Mouse (Mus musculus): ENCODE results near the gene Als2. TPM values are rescaled to one million over a fixed set of nuclear protein-coding genes. Genes with fewer than 3 reads are reported as not detected.

Als2 gene
- polyA plus RNA-seq, 1 experiment = 9.4 TPM

DNA sequence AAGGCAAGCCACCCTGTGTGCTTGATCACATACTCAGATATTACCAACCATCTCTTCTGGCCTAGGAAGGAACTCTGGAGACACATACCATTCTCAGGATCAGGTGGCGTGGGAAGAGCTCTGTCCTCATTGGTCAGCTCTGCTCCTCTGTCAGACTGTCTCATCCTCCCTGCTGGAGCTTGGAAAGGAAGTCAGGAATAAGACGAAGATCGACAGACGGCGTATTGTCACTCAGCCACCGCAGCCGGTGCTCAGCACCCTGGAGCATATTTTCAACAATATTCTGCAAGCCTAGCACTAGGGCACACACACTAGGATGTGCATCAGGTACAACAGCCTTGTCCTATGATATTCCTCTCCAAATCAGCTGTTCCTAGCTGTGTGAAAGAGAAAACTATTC, 78.5 kb downstream of the Als2 start:
- Histone ChIP-seq H3K79me2 (ENCODE audit: control insufficient read depth, insufficient read depth) (no peaks in the 10 kb centered on the region), H3K79me3 (ENCODE audit: low read depth) (no peaks in the 10 kb centered on the region), H3K36me3 (ENCODE audit: control insufficient read depth, insufficient read depth) (peaks cover 3% of the 10 kb centered on the region), H3K27me3 (ENCODE audit: control insufficient read depth, insufficient read depth, insufficient read length) (no peaks in the 10 kb centered on the region), H3ac (ENCODE audit: control insufficient read depth, insufficient read length, low read depth) (no peak overlapping the region), H3K4me3 (ENCODE audit: insufficient read depth, poor library complexity, severe bottlenecking) (no peak overlapping the region)
- TF ChIP-seq USF1 (IDR thresholded peaks at IDR 0.05; ENCODE audit: low read depth) (no peak), MYOD1 (IDR thresholded peaks at IDR 0.05; ENCODE audit: control insufficient read depth, insufficient read length, low read depth) (no peak), CEBPB (IDR thresholded peaks at IDR 0.05; ENCODE audit: low read depth) (no peak), CTCF (IDR thresholded peaks at IDR 0.05; ENCODE audit: control insufficient read depth, insufficient read depth, insufficient read length) (no peak), MYOG (IDR thresholded peaks at IDR 0.05; ENCODE audit: control insufficient read depth, extremely low read depth, insufficient read length) (no peak), MAX (IDR thresholded peaks at IDR 0.05) (no peak), FOSL1 (IDR thresholded peaks at IDR 0.05; ENCODE audit: insufficient read depth, low read length, poor library complexity, severe bottlenecking) (no peak)

DNA sequence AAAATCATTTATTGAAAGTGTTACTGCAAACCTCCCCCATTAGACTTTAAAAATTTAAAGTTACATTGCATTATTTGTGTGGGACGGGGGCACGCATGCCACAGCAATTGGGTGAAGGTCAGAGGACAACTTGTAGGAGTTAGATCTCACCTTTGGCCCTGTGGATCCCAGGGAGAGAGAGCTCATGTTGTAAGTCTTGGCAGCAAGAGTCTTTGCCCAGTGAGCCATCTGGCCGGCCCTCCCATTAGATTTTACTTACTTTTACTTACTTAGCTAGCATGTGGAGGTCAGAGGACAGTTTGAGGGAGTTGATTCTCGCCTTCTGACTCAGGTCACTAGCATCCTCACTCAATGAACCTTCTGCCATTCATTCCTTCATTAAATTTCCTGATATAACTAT, 79.2 kb downstream of the Als2 start:
- no peaks in the 10 kb centered on the region for H3K36me3 ChIP-seq (ENCODE audit: control insufficient read depth, insufficient read depth)
- no peaks in the 10 kb centered on the region for H3K27me3 ChIP-seq (ENCODE audit: control insufficient read depth, insufficient read depth, insufficient read length)
- TF ChIP-seq MYOD1 (IDR thresholded peaks at IDR 0.05; ENCODE audit: control insufficient read depth, insufficient read length, low read depth) = no peak
- H3K79me3 ChIP-seq (ENCODE audit: low read depth) = no peaks in the 10 kb centered on the region
- H3ac ChIP-seq (ENCODE audit: control insufficient read depth, insufficient read length, low read depth) = no peak overlapping the region
- H3K79me2 ChIP-seq (ENCODE audit: control insufficient read depth, insufficient read depth) = no peaks in the 10 kb centered on the region
- no peak overlapping the region for H3K4me3 ChIP-seq (ENCODE audit: insufficient read depth, poor library complexity, severe bottlenecking)

DNA sequence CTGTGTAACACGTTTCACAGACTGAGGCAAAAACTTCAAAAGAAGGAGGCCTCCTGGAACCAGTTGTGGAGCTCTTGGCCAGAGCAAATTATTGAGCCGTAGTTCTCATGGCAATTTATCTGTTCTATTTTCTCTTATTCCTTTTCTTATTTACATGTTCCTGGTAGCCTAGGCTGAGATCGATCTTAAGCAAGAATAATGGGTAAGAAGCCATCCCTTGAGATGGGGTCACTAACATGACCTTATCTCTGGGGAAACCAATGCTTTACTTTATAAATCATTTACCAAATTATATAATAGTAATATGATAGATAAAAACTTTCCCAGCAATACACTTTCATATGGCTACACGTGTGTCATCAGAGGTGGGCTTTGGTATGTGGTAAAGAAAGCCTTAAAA, 84.7 kb downstream of the Als2 start:
- H3ac ChIP-seq (ENCODE audit: control insufficient read depth, insufficient read length, low read depth) = no peak overlapping the region
- H3K27me3 ChIP-seq (ENCODE audit: control insufficient read depth, insufficient read depth, insufficient read length) = no peaks in the 10 kb centered on the region
- H3K4me3 ChIP-seq (ENCODE audit: insufficient read depth, poor library complexity, severe bottlenecking) = no peak overlapping the region
- no peaks in the 10 kb centered on the region for H3K79me3 ChIP-seq (ENCODE audit: low read depth)
- TF ChIP-seq CEBPB (IDR thresholded peaks at IDR 0.05; ENCODE audit: low read depth) = no peak
- TF ChIP-seq MYOG (IDR thresholded peaks at IDR 0.05; ENCODE audit: control insufficient read depth, extremely low read depth, insufficient read length) = no peak
- no peak for TF ChIP-seq USF1 (IDR thresholded peaks at IDR 0.05; ENCODE audit: low read depth)
- no peak for TF ChIP-seq CTCF (IDR thresholded peaks at IDR 0.05; ENCODE audit: control insufficient read depth, insufficient read depth, insufficient read length)
- no peak for TF ChIP-seq FOSL1 (IDR thresholded peaks at IDR 0.05; ENCODE audit: insufficient read depth, low read length, poor library complexity, severe bottlenecking)
- no peak for TF ChIP-seq MYOD1 (IDR thresholded peaks at IDR 0.05; ENCODE audit: control insufficient read depth, insufficient read length, low read depth)
- TF ChIP-seq MAX (IDR thresholded peaks at IDR 0.05) = no peak
- H3K79me2 ChIP-seq (ENCODE audit: control insufficient read depth, insufficient read depth) = no peaks in the 10 kb centered on the region
- H3K36me3 ChIP-seq (ENCODE audit: control insufficient read depth, insufficient read depth) = no peaks in the 10 kb centered on the region

DNA sequence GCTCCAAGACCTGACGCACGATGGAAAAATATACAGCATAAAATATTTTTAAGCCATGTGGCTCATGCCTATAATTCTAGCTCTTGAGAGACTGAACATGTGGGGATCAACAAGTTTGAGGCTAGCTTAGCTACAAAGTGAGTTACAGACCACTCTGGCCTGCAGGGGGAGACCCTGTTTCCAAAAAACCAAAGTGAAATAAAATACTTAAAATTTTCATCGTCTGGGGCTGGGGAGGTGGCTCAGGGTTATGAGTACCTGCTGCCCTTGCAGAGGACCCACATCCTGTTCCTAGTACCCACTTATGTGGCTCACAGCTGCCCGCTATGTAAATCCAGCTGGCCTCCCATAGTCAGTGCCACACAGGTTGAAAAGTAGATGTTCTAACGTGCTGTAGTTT, 86.5 kb downstream of the Als2 start:
- Histone ChIP-seq H3ac (ENCODE audit: control insufficient read depth, insufficient read length, low read depth) (no peak overlapping the region), H3K36me3 (ENCODE audit: control insufficient read depth, insufficient read depth) (no peaks in the 10 kb centered on the region), H3K27me3 (ENCODE audit: control insufficient read depth, insufficient read depth, insufficient read length) (no peaks in the 10 kb centered on the region), H3K4me3 (ENCODE audit: insufficient read depth, poor library complexity, severe bottlenecking) (no peak overlapping the region), H3K79me3 (ENCODE audit: low read depth) (no peaks in the 10 kb centered on the region), H3K79me2 (ENCODE audit: control insufficient read depth, insufficient read depth) (no peaks in the 10 kb centered on the region)
- TF ChIP-seq FOSL1 (IDR thresholded peaks at IDR 0.05; ENCODE audit: insufficient read depth, low read length, poor library complexity, severe bottlenecking) (no peak), MAX (IDR thresholded peaks at IDR 0.05) (no peak), USF1 (IDR thresholded peaks at IDR 0.05; ENCODE audit: low read depth) (no peak), MYOD1 (IDR thresholded peaks at IDR 0.05; ENCODE audit: control insufficient read depth, insufficient read length, low read depth) (no peak), CEBPB (IDR thresholded peaks at IDR 0.05; ENCODE audit: low read depth) (no peak), MYOG (IDR thresholded peaks at IDR 0.05; ENCODE audit: control insufficient read depth, extremely low read depth, insufficient read length) (no peak), CTCF (IDR thresholded peaks at IDR 0.05; ENCODE audit: control insufficient read depth, insufficient read depth, insufficient read length) (no peak)

DNA sequence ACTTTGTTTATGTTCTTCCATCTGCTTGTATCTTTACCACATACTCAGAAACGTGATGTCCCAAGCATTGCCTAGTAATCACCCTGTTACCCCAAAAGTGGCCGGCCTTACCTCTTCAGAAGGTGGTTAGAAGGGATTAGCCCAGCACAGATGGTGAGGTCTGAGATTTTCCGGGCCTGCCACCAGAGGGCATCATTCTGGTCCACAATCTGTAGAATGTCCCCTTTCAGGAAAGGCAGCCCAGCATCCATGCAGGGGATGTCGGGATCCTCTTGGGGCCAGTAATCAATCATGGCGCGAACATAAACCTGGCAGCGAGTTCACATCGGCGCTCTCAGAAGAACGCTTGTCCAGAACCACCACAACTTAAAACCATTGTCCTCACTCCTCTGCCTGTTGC, 92.5 kb downstream of the Als2 start:
- Histone ChIP-seq H3K27me3 (ENCODE audit: control insufficient read depth, insufficient read depth, insufficient read length) (no peaks in the 10 kb centered on the region), H3K79me3 (ENCODE audit: low read depth) (no peaks in the 10 kb centered on the region), H3K4me3 (ENCODE audit: insufficient read depth, poor library complexity, severe bottlenecking) (no peak overlapping the region), H3K79me2 (ENCODE audit: control insufficient read depth, insufficient read depth) (no peaks in the 10 kb centered on the region), H3K36me3 (ENCODE audit: control insufficient read depth, insufficient read depth) (no peaks in the 10 kb centered on the region), H3ac (ENCODE audit: control insufficient read depth, insufficient read length, low read depth) (no peak overlapping the region)
- TF ChIP-seq MYOG (IDR thresholded peaks at IDR 0.05; ENCODE audit: control insufficient read depth, extremely low read depth, insufficient read length) (no peak), CTCF (IDR thresholded peaks at IDR 0.05; ENCODE audit: control insufficient read depth, insufficient read depth, insufficient read length) (no peak), MAX (IDR thresholded peaks at IDR 0.05) (no peak), FOSL1 (IDR thresholded peaks at IDR 0.05; ENCODE audit: insufficient read depth, low read length, poor library complexity, severe bottlenecking) (no peak), USF1 (IDR thresholded peaks at IDR 0.05; ENCODE audit: low read depth) (no peak), MYOD1 (IDR thresholded peaks at IDR 0.05; ENCODE audit: control insufficient read depth, insufficient read length, low read depth) (no peak), CEBPB (IDR thresholded peaks at IDR 0.05; ENCODE audit: low read depth) (no peak)

DNA sequence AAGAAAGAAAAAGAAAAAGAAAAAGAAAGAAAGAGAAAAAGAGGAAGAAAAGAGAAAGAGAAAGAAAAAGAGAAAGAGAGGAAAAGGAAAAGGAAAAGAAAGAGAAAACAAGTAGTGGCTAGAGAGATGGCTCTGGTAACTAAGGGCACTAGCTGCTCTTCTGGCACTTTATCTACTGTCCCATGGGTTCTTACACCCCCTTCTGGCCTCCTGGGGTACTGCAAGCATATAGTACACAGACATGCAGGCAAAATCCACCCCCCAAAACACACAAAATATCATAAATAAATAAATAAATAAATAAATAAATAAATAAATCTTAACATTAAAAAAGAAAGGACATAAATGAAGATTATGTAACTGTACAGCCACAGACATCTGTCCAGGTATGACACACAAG, 94.2 kb downstream of the Als2 start:
- no peak overlapping the region for H3ac ChIP-seq (ENCODE audit: control insufficient read depth, insufficient read length, low read depth)
- no peaks in the 10 kb centered on the region for H3K36me3 ChIP-seq (ENCODE audit: control insufficient read depth, insufficient read depth)
- no peak overlapping the region for H3K4me3 ChIP-seq (ENCODE audit: insufficient read depth, poor library complexity, severe bottlenecking)
- H3K79me3 ChIP-seq (ENCODE audit: low read depth) = no peaks in the 10 kb centered on the region
- H3K79me2 ChIP-seq (ENCODE audit: control insufficient read depth, insufficient read depth) = no peaks in the 10 kb centered on the region
- no peak for TF ChIP-seq MAX (IDR thresholded peaks at IDR 0.05)
- TF ChIP-seq CTCF (IDR thresholded peaks at IDR 0.05; ENCODE audit: control insufficient read depth, insufficient read depth, insufficient read length) = peak; percentile 28
- no peaks in the 10 kb centered on the region for H3K27me3 ChIP-seq (ENCODE audit: control insufficient read depth, insufficient read depth, insufficient read length)
